Mouse (Mus musculus) forebrain, embryonic 16.5 days (tissue): ENCODE measurements around the gene Pkn1. TPM values are rescaled to one million over a fixed set of nuclear protein-coding genes. Genes with fewer than 3 reads are reported as not detected.

Experiments
- ATAC-seq: fragments of 200-750 bp; cut with Nextera tagmentation; 2 replicates; pipeline ENCODE4 v1.8.0; 2017; ENCODE audit warnings: mild to moderate bottlenecking, moderate library complexity
- H3K27ac ChIP-seq: fragments of 300-500 bp; sonication (generic); 2 replicates; pipeline ENCODE4 v1.5.1; 2014; ENCODE audit warnings: low read length, control low read depth
- H3K27me3 ChIP-seq: fragments of 300-500 bp; sonication (generic); replicated peaks from 2 replicates; pipeline ENCODE4 v1.6.1; 2014; ENCODE audit warnings: low read length; ENCODE audit not compliant: control insufficient read depth, insufficient read depth
- H3K36me3 ChIP-seq: fragments of 300-500 bp; sonication (generic); 2 replicates; pipeline ENCODE4 v1.6.1; 2014; ENCODE audit not compliant: control insufficient read depth, insufficient read depth
- H3K4me1 ChIP-seq: fragments of 300-500 bp; sonication (generic); replicated peaks from 2 replicates; pipeline ENCODE4 v1.6.1; 2014; ENCODE audit warnings: low read length; ENCODE audit not compliant: control insufficient read depth, insufficient read depth
- H3K4me2 ChIP-seq: fragments of 300-500 bp; sonication (generic); 2 replicates; pipeline ENCODE4 v1.6.1; 2014; ENCODE audit warnings: mild to moderate bottlenecking, low read length, control low read depth
- H3K4me3 ChIP-seq: fragments of 300-500 bp; sonication (generic); replicated peaks from 2 replicates; pipeline ENCODE4 v1.5.1; 2014; ENCODE audit warnings: mild to moderate bottlenecking, low read length, control low read depth
- H3K9ac ChIP-seq: fragments of 300-500 bp; sonication (generic); replicated peaks from 2 replicates; pipeline ENCODE4 v1.6.1; 2014; ENCODE audit warnings: low read depth, low read length, control low read depth
- H3K9me3 ChIP-seq: fragments of 300-500 bp; sonication (generic); 2 replicates; pipeline ENCODE4 v1.6.1; 2016; ENCODE audit warnings: low read length; ENCODE audit not compliant: control insufficient read depth
- WGBS: fragments of 180-500 bp; shearing (Covaris S2); extraction: QIAGEN DNeasy Blood & Tissue Kit; methylation state at CpG from one replicate; pipeline ENCODE4 v1.1.7; 2014; 5-methylcytosine and 5-hydroxymethylcytosine counted together
- polyA plus RNA-seq: library from polyadenylated mRNA; unstranded; fragments of >200 nt; fragmentation: Nextera tagmentation; extraction: Ambion mirVana; gene quantifications from 2 replicates; pipeline ENCODE4 v1.2.1, GENCODE M21; 2015

Gene Pkn1
- 30.7 and 36.0 TPM in 2 replicates for polyA plus RNA-seq

- ATAC-seq, result peak; percentile 85
These were observed at the start of gene Pkn1 for GRCm38 (mm10) chr8:83698661-83699453. TSS of gene Pkn1 (minus strand) at chr8:83699179.

DNA sequence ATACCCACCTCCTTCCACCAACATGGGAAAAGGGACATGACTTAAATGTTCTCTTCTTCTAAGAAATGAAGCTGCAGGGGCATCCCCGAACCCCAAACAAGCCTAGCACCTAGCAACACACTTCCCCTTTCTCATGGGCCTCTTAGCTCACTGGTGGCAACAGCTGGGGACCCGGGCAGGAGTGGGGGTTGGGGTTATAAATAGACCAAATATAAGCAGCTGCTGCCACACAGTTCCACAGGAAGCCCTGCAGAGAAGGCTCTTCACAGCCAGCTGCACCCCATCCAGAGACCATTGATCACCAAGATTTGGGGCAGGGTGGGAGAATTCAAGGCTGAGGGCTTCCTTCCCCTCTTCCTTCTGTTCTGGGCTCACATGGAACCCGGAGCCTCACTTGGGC lies 49.7 kb upstream of the Pkn1 start:
- ATAC-seq, result no peak; the same call in 1 of the 2 replicates
- H3K4me2 ChIP-seq, result no peak overlapping the region
- WGBS, result 55% methylated on average over 3 of the region's 3 CpGs
- no peaks in the 10 kb centered on the region for H3K9me3 ChIP-seq
- no peak overlapping the region for H3K4me3 ChIP-seq
- no peaks in the 10 kb centered on the region for H3K36me3 ChIP-seq
- no peak overlapping the region for H3K9ac ChIP-seq
- H3K4me1 ChIP-seq, result peaks cover 8% of the 10 kb centered on the region; the same call in 1 of the 2 replicates
- H3K27ac ChIP-seq, result no peak overlapping the region
- H3K27me3 ChIP-seq, result 0 out of 2 replicates have a peak, but pooled peaks cover 3% of the 10 kb centered on the region

More at GRCm38 (mm10) chr8:83698661-83699453, at the start of gene Pkn1:
- Histone ChIP-seq H3K4me2 (peak within 1 kb of the TSS; percentile 70), H3K4me1 (peaks cover 24% of the 10 kb centered on the region), H3K36me3 (no peaks in the 10 kb centered on the region), H3K27me3 (no peaks in the 10 kb centered on the region), H3K9me3 (no peaks in the 10 kb centered on the region), H3K27ac (peak within 1 kb of the TSS; percentile 57), H3K9ac (peak within 1 kb of the TSS; percentile 97), H3K4me3 (peak within 1 kb of the TSS; percentile 91)
- under 1% methylated on average over 74 of the region's 85 CpGs for WGBS

DNA sequence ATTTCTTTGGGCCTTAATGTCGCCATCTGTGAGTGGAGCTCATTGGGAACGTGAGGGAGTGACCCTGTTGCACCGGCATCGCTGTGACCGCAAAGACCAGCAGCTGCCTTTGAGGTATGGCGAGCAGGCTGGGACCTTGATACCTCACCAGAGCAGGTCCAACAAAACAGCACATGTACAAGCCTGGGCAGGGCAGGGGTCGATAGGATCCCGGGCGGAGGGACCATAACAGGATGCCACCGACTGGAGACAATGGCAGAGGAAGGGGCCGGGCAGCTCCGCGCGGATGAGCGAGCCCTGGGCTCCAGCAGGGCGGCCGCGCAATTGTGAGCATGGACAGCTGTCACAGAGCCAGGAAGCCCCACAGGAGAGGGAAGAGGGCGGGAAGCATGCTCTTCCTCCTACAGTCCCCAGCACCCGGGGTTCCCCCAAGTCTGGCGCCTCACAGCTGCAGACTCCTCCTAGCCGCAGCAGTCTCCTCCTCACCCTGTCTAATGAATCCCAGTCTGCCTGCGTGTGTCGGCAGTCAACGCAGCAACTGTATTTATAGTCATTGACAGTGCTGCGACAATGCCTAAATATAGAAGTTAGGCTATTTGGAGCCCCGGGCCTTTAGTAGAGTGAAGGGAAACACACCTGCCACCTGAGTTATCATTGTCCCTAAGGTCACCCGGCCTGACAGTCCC lies 48.8 kb upstream of the Pkn1 start:
- Histone ChIP-seq H3K9ac (peak overlapping the region; percentile 47), H3K36me3 (no peaks in the 10 kb centered on the region), H3K27ac (no peak overlapping the region), H3K4me3 (peak overlapping the region; percentile 32), H3K4me1 (peaks cover 8% of the 10 kb centered on the region; the same call in 1 of the 2 replicates), H3K4me2 (peak overlapping the region; percentile 50), H3K9me3 (no peaks in the 10 kb centered on the region), H3K27me3 (0 out of 2 replicates have a peak, but pooled peaks cover 3% of the 10 kb centered on the region)
- WGBS, result under 1% methylated on average over 28 of the region's 28 CpGs
- peak; percentile 85 for ATAC-seq

DNA sequence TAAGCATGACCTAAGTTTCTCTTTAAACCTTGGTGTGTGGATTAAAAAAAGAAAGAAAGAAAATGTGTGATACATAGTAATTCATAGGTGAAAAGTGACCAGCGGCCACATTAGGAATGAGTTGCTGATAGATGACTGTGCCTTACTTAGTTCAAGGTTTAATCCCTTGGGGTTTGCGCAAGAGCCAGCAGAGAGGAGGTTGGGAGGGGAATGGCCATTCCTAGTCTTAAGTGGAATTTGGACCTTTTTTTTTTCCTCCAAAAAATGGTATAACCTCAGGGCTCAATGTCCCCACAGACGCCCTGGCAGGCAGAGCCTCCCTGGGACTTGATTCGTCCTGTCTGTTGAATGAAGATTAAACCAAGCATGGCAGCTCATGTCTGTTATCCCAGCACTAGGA lies 45.1 kb upstream of the Pkn1 start:
- 77% methylated on average over 4 of the region's 4 CpGs for WGBS

DNA sequence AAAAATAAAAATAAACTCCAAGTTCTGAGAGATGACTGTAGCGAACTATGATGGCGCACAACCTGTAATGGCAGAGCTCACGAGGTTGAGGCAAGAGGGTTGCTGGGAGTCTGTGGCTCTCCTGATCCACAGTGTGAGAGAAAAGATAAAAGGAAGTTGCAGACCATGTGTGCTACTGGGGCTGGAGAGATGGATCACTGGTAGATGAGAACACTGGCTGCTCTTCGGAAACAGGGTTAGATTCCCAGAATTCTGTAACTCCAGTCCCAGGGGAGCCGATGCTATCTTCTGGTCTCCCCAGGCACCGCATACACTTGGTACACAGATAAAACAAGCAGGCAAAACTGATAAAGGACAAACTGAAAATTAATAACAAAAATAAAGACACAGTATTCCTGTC lies 44.0 kb upstream of the Pkn1 start:
- Histone ChIP-seq H3K4me2 (no peak overlapping the region), H3K4me1 (peaks cover 17% of the 10 kb centered on the region), H3K4me3 (no peak overlapping the region), H3K27ac (no peak overlapping the region), H3K36me3 (no peaks in the 10 kb centered on the region), H3K27me3 (peaks cover 25% of the 10 kb centered on the region), H3K9me3 (no peaks in the 10 kb centered on the region), H3K9ac (no peak overlapping the region)
- no peak for ATAC-seq
- 93% methylated on average over 6 of the region's 6 CpGs for WGBS

More for the DNA sequence above, 45.1 kb upstream of the Pkn1 start:
- Histone ChIP-seq H3K9me3 (no peaks in the 10 kb centered on the region), H3K4me1 (peaks cover 20% of the 10 kb centered on the region), H3K4me3 (no peak overlapping the region), H3K27me3 (peaks cover 27% of the 10 kb centered on the region), H3K9ac (no peak overlapping the region), H3K27ac (no peak overlapping the region), H3K36me3 (no peaks in the 10 kb centered on the region), H3K4me2 (no peak overlapping the region)
- ATAC-seq, result no peak

- no peak overlapping the region for H3K9ac ChIP-seq
These were observed 43.1 kb upstream of the Pkn1 start for GRCm38 (mm10) chr8:83741849-83742655.

GRCm38 (mm10) chr8:83740976-83741741 lies 42.2 kb upstream of the Pkn1 start, which contains the start of gene Adgre5:
TSS of gene Adgre5 (minus strand) at chr8:83741326.
- Histone ChIP-seq H3K4me2 (peak within 1 kb of the TSS; percentile 81), H3K4me1 (peaks cover 11% of the 10 kb centered on the region), H3K36me3 (no peaks in the 10 kb centered on the region), H3K27ac (no peak within 1 kb of the TSS), H3K4me3 (peak within 1 kb of the TSS; percentile 47), H3K9ac (peak within 1 kb of the TSS; percentile 54), H3K27me3 (peaks cover 25% of the 10 kb centered on the region), H3K9me3 (no peaks in the 10 kb centered on the region)
- ATAC-seq, result 0 out of 2 replicates have a peak, but pooled peaks have one; percentile 31
- WGBS, result under 1% methylated on average over 47 of the region's 56 CpGs

More at GRCm38 (mm10) chr8:83741849-83742655, 43.1 kb upstream of the Pkn1 start:
- H3K4me2 ChIP-seq, result peak overlapping the region; percentile 81; the same call in 1 of the 2 replicates
- ATAC-seq, result no peak
- H3K27me3 ChIP-seq, result peaks cover 25% of the 10 kb centered on the region
- 74% methylated on average over 19 of the region's 19 CpGs for WGBS
- no peaks in the 10 kb centered on the region for H3K9me3 ChIP-seq
- H3K4me3 ChIP-seq, result no peak overlapping the region; the same call in 1 of the 2 replicates
- H3K27ac ChIP-seq, result no peak overlapping the region
- H3K4me1 ChIP-seq, result peaks cover 11% of the 10 kb centered on the region
- no peaks in the 10 kb centered on the region for H3K36me3 ChIP-seq

GRCm38 (mm10) chr8:83740586-83740975 lies 41.6 kb upstream of the Pkn1 start:
- ATAC-seq, result no peak
- 14% methylated on average over 3 of the region's 3 CpGs for WGBS
- peak overlapping the region; percentile 54 for H3K9ac ChIP-seq
- no peaks in the 10 kb centered on the region for H3K36me3 ChIP-seq
- peaks cover 25% of the 10 kb centered on the region for H3K27me3 ChIP-seq
- peaks cover 11% of the 10 kb centered on the region for H3K4me1 ChIP-seq
- H3K4me2 ChIP-seq, result peak overlapping the region; percentile 81
- H3K27ac ChIP-seq, result no peak overlapping the region
- H3K4me3 ChIP-seq, result peak overlapping the region; percentile 47
- H3K9me3 ChIP-seq, result no peaks in the 10 kb centered on the region
